Mouse (Mus musculus) liver, adult 2 months (tissue): ENCODE results near the gene Hsd17b12. TPM values are rescaled to one million over a fixed set of nuclear protein-coding genes. Genes with fewer than 3 reads are reported as not detected.

Experiments
- DNase-seq: peaks from one replicate; pipeline ENCODE4 v3.0.0-alpha.2; 2011; ENCODE audit warnings: low read depth, low spot score; ENCODE audit errors: extremely low read depth
- H3K27ac ChIP-seq: fragments of 200-500 bp; replicated peaks from 2 replicates; pipeline ENCODE4 v1.5.1; 2012; ENCODE audit warnings: low read depth, mild to moderate bottlenecking, control low read depth, inconsistent platforms, low read length; ENCODE audit not compliant: insufficient read depth
- H3K27me3 ChIP-seq: fragments of 200-500 bp; 2 replicates; pipeline ENCODE4 v1.6.1; 2012; ENCODE audit warnings: mild to moderate bottlenecking, moderate library complexity, low read length, inconsistent platforms; ENCODE audit not compliant: control insufficient read depth, insufficient read depth
- H3K36me3 ChIP-seq: fragments of 200-500 bp; 2 replicates; pipeline ENCODE4 v1.6.1; 2012; ENCODE audit warnings: low read length, inconsistent platforms; ENCODE audit not compliant: control insufficient read depth, insufficient read depth
- H3K4me1 ChIP-seq: fragments of 200-500 bp; 2 replicates; pipeline ENCODE4 v1.6.1; 2011; ENCODE audit warnings: low read length; ENCODE audit not compliant: control insufficient read depth, insufficient read depth
- H3K4me3 ChIP-seq: fragments of 200-500 bp; 2 replicates; pipeline ENCODE4 v1.5.1; 2011; ENCODE audit warnings: low read depth, mild to moderate bottlenecking, control low read depth, low read length, moderate library complexity; ENCODE audit not compliant: insufficient read depth
- H3K79me2 ChIP-seq: fragments of 200-500 bp; 2 replicates; pipeline ENCODE4 v1.6.1; 2012; ENCODE audit warnings: inconsistent platforms, mild to moderate bottlenecking, low read length, moderate library complexity; ENCODE audit not compliant: control insufficient read depth, insufficient read depth
- H3K9ac ChIP-seq: fragments of 200-500 bp; 2 replicates; pipeline ENCODE4 v1.6.1; 2012; ENCODE audit warnings: low read depth, mild to moderate bottlenecking, control low read depth, inconsistent platforms, low read length
- CTCF ChIP-seq: fragments of 200-500 bp; IDR thresholded peaks from 2 replicates; pipeline ENCODE4 v1.5.1; 2011; ENCODE audit warnings: low read depth, low read length, control low read depth
- POLR2A ChIP-seq: fragments of 200-500 bp; IDR thresholded peaks from 2 replicates; pipeline ENCODE4 v1.6.1; 2011; ENCODE audit warnings: low read length, control low read depth; ENCODE audit not compliant: insufficient read depth; ENCODE audit errors: extremely low read depth
- WGBS: fragments of 180-500 bp; shearing (Covaris S2); methylation state at CpG from one replicate; pipeline ENCODE4 v1.1.7; 2018; 5-methylcytosine and 5-hydroxymethylcytosine counted together
- polyA plus RNA-seq: library from polyadenylated mRNA; depleted of rRNA; stranded (reverse); fragments of >200 nt; gene quantifications from 2 replicates; pipeline ENCODE4 v1.2.3, GENCODE M21; 2012
- total RNA-seq: library from RNA; depleted of rRNA; stranded (reverse); fragments of >200 nt; gene quantifications from 2 replicates; pipeline ENCODE4 v1.2.3, GENCODE M21; 2014

Gene Hsd17b12
- total and polyA plus RNA-seq, 2 experiments = 68.5 to 144 TPM

DNA sequence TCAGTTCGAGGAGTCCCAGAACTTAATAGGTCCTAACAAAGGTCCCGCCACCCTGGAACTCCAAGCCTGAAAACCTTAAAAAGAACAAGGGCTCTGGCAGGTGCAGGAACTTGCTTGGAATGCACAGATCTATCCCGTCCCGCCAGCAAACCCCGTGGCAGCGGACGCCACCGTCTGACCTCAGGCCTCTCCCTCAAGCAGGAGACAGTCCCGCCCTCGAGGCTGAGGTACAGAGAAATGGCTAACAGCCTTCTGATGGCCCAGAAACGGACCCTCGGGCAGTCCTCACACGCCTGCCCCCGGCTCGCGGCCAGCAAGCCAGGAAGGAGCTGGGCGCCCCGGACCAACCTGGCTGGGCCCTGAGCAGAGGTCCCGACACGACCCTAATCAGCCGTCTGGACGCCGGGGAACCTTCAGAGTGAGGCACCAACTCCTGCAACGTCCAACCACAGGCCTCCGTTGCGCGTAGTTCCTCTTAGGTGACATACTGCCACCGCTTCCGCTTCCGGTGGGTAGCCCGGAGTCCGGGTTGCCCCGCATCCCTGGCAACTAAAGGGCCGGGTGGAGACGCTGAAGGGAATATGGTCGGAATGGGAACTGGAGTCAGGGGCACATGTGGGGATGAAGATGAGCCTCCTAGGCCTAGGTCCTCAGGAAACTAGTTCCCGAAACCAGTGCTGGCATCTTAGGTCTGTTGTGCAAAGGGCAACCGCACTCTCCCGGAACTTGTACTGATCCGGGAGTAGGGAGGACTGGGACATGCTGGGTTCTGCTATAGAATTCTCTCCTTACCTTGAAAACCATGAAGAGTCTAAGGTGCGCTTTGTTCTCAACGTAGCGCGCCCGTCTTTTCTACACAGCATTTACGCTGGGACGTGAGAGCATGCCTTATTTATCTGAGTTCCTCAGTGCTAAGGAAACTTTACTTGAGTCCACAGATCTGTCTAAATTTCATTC lies 147.2 kb downstream of the Hsd17b12 start, which contains the start of gene Alkbh3:
Alkbh3 (minus strand) TSS at position 473 of the 957 bp plus-strand sequence.
- H3K27ac ChIP-seq = peak within 1 kb of the TSS; percentile 66
- TF ChIP-seq CTCF = no peak
- 0 out of 2 replicates have a peak, but pooled peaks have one; percentile 15 for TF ChIP-seq POLR2A
- no peaks in the 10 kb centered on the region for H3K27me3 ChIP-seq
- peak within 1 kb of the TSS; percentile 90 for H3K9ac ChIP-seq
- H3K4me3 ChIP-seq = peak within 1 kb of the TSS; percentile 88
- peaks cover 6% of the 10 kb centered on the region for H3K4me1 ChIP-seq
- H3K36me3 ChIP-seq = peaks cover 23% of the 10 kb centered on the region
- DNase-seq = peak; percentile 88
- H3K79me2 ChIP-seq = no peaks in the 10 kb centered on the region; the same call in 1 of the 2 replicates
- WGBS = 3% methylated on average over 47 of the region's 47 CpGs

DNA sequence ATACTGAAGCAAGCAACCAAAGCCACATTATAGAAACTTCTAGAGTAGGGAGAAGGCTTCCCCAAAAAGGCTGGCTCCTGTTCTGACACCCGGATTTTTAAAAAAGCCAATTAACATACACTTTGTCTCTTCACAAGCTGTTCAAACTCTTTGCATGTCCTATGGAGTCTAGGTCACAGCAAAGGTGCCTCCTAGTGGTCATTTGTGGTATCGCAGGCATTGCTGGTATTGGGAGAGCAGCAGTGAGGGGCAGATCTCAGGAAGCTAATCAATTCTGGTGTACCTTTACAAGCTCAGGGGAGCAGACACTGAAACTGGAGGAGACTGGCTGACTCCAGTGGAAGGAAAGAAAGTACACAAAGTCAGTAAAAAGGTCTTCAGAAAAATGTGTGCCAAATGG lies 155.4 kb downstream of the Hsd17b12 start:
- no peak overlapping the region for H3K9ac ChIP-seq
- TF ChIP-seq POLR2A = no peak
- peak; percentile 70; the same call in 1 of the 2 replicates for TF ChIP-seq CTCF
- no peaks in the 10 kb centered on the region for H3K4me1 ChIP-seq
- WGBS = 11% methylated on average over 2 of the region's 2 CpGs
- peaks cover 63% of the 10 kb centered on the region for H3K36me3 ChIP-seq
- H3K27me3 ChIP-seq = no peaks in the 10 kb centered on the region
- H3K79me2 ChIP-seq = no peaks in the 10 kb centered on the region
- peak; percentile 44 for DNase-seq
- no peak overlapping the region for H3K4me3 ChIP-seq
- no peak overlapping the region for H3K27ac ChIP-seq

DNA sequence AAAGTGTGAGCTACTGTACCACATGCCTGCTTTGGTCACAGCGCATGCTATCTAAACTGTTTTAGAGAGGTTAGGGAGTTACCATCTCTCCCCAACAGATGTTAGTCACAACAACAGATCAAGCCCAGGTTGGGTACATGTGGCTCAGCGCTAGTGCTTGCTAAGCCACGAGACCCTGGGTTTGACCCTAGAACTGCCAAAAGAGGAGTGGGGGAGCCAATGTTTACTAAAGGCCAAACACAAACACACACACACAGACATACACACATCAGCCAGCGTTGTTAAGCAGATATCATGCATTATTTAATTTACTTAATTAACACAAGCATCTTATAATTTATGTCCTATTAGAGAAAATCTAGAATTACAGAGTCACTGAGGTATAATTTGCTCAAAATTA lies 155.8 kb downstream of the Hsd17b12 start:
- Histone ChIP-seq H3K36me3 (peaks cover 63% of the 10 kb centered on the region), H3K79me2 (no peaks in the 10 kb centered on the region), H3K9ac (no peak overlapping the region), H3K4me3 (no peak overlapping the region), H3K4me1 (no peaks in the 10 kb centered on the region), H3K27ac (no peak overlapping the region; the same call in 1 of the 2 replicates), H3K27me3 (no peaks in the 10 kb centered on the region)
- WGBS = 73% methylated on average over 4 of the region's 4 CpGs
- DNase-seq = no peak
- TF ChIP-seq POLR2A (no peak), CTCF (no peak)

DNA sequence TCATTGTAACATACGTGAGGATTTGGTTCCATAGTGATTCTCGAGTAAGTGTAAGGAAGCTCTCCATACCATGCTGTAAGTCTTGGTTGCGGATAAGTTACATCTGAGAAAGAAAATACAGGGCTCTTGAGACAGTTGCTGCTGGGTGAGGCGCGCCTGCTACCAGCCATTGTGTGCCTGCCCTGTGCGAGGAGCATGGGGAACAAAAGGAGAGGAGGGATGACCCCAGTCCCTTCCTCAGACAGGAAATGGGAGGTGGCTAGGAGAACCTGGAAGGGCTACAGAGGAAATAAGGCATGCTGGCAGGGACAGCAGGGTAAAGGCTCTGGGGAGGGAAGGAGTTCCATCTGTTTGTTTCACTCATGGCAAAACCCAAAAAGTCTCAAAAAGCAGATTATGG lies 156.4 kb downstream of the Hsd17b12 start:
- TF ChIP-seq CTCF = no peak
- no peak for TF ChIP-seq POLR2A
- WGBS = 87% methylated on average over 6 of the region's 6 CpGs
- H3K79me2 ChIP-seq = no peaks in the 10 kb centered on the region
- H3K27ac ChIP-seq = no peak overlapping the region
- H3K27me3 ChIP-seq = no peaks in the 10 kb centered on the region
- no peak for DNase-seq
- H3K4me3 ChIP-seq = no peak overlapping the region
- peaks cover 58% of the 10 kb centered on the region for H3K36me3 ChIP-seq
- H3K4me1 ChIP-seq = no peaks in the 10 kb centered on the region
- H3K9ac ChIP-seq = no peak overlapping the region

DNA sequence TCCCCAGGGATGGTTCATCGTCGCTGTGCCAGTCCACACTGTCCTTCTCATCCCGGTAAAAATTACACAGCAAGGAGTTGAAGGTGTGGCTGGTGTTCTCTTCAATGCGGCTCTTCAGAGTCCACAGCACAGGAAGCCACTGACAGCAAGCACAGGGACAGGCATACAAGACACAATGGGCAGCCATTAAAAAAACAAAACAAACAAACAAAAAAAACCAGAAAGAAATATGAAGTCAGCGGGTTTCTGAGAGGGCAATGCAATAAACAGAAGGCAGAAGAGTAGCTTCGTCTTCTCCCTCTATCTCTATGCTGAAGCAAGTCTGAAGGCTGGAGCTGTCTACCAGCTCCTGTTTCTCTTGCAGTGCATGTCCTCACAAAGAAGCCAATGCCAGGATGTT lies 161.5 kb downstream of the Hsd17b12 start, which contains the start of gene Gm27027:
Gm27027 (minus strand) TSS at position 101 of the 400 bp plus-strand sequence.
- H3K36me3 ChIP-seq = peaks cover 66% of the 10 kb centered on the region
- WGBS = 96% methylated on average over 6 of the region's 6 CpGs
- DNase-seq = no peak

DNA sequence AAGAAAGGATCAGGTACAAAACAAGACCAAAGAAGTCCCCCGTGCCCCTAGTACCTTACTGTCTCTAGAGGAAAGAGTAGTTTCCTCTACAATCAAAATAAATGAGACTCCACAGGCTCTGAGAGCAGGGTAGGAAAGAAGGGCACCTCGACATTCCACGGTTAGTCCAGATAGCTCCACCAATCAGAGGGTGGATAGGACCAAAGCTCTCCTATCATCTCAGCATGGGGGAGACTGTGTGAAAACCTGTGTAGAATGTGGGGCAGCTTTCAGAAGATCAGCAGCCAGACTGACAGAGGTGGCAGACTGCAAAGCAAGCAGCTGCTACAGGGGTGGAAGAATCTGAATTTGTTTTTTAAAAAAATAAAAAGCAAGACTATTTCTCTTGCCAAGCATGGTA lies 165.0 kb downstream of the Hsd17b12 start:
- Histone ChIP-seq H3K4me1 (no peaks in the 10 kb centered on the region; the same call in 1 of the 2 replicates), H3K27ac (0 out of 2 replicates have a peak overlapping the region, but pooled peaks have one; percentile 26), H3K9ac (no peak overlapping the region), H3K79me2 (no peaks in the 10 kb centered on the region), H3K36me3 (peaks cover 60% of the 10 kb centered on the region), H3K4me3 (no peak overlapping the region), H3K27me3 (no peaks in the 10 kb centered on the region)
- DNase-seq = no peak
- 78% methylated on average over 3 of the region's 3 CpGs for WGBS
- TF ChIP-seq POLR2A = no peak
- no peak for TF ChIP-seq CTCF

More for the DNA sequence above, 161.5 kb downstream of the Hsd17b12 start, which contains the start of gene Gm27027:
- no peak within 1 kb of the TSS for H3K27ac ChIP-seq
- no peaks in the 10 kb centered on the region; the same call in 1 of the 2 replicates for H3K4me1 ChIP-seq
- H3K9ac ChIP-seq = no peak within 1 kb of the TSS
- H3K27me3 ChIP-seq = no peaks in the 10 kb centered on the region
- no peaks in the 10 kb centered on the region for H3K79me2 ChIP-seq
- TF ChIP-seq CTCF = no peak
- TF ChIP-seq POLR2A = no peak
- H3K4me3 ChIP-seq = no peak within 1 kb of the TSS
